Mouse (Mus musculus) right cerebral cortex, postnatal 10 days (tissue): ENCODE measurements around the gene Txlng.
A peak's percentile ranks its signal among the peaks of the same experiment; 100 is the strongest.
"Not testable (repeated sequence)": the region's sequence is repeated elsewhere in the genome, so short reads cannot be mapped to it uniquely, and the experiment has no call there.

Source experiments
- DNase-seq, 2 experiments: peaks; one replicate each; pipeline ENCODE4 v3.0.0; 2021; ENCODE audit warnings: low spot score in 2 of 2

Txlng gene

DNA sequence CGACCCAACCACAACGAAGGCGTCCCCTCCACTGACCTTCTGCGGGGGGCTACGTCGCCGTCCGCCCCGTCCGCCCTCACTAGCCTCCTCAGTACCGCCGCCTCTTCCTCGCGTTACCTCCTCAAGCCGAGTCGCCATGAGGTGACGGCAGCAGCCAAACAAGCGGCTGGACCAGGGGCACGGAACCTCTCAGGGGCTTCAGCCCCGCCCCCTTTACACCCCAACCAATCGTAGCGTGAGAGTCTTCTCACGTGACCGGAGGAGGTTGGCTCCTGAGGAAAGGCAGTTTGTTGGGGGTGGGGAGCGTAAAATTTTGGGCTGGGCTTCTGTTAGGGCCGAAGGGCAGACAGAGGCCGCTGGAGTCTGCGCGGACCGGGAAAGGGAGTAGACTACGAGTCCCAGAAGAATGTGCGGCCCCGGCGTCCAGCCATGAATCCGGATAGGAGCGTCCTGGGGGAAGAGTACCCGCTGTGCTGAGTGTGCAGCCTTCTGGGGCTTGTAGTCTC lies at the start of gene Txlng:
Gene Txlng, minus strand, starts transcription at position 252 of the 506 bp plus-strand sequence.
- peak; percentile 97 to 98 for DNase-seq

- DNase-seq: no peak
These were observed 49.0 kb upstream of the Txlng start for GRCm38 (mm10) chrX:162878236-162878635.

GRCm38 (mm10) chrX:162873761-162874160 lies 44.5 kb upstream of the Txlng start:
- DNase-seq: no peak

DNA sequence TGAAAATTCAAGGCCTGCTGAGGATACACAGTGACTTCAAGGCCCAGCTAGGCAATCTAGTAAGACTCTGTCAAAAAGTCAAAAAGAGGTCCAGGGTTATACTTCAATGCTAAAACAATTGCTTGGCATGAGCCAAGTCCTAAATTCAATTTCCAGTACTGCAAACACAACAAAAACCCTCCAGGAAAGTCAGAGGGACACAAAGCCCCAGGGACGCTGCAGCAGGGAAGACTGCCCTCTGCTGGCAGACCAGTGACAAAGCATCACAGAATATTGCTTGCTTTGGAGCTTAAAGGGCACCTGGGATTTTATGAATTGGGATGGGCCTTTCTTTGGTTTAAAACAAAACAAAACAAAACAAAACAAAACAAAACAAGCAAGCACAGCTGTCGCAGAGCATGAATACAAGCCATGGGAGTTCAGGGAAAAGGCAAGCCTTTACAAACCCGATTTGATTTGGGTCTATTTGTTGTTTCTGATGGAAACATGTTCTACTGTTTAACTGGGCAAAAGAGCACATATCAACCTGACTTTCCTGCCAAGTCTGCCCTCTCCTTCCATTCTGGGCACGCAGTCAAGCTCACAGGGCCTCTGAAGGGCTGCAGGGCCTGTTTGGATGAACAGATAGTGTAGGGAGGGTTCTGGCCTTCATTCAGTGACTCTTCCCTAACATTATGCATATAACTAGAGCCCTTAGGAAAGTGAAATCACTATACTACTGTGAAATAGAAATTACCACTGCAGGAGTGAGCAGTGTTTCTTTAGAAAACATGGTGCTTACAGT lies 42.7 kb upstream of the Txlng start:
- DNase-seq: peak in 1 of 2 experiments; percentile 31

GRCm38 (mm10) chrX:162868294-162868965 lies 39.2 kb upstream of the Txlng start:
- DNase-seq: no peak

DNA sequence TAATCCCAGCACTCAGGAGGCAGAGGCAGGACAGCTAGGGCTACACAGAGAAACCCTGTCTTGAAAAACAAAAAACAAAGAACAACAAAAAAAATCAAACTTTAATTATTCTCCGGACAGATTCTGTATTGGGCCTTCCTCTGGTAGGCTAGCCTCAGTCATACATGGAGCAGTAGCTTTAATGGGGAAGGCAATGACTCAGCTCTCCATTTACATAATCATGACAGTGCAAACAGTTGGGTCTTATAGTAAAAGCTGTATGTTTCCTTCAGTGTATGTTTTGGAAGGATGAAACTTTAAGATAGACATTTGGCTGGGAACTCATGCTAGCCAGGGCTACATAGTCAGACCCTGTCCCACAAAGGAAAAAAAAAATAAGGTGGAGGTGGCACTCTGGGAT lies 19.4 kb upstream of the Txlng start:
- no peak for DNase-seq

DNA sequence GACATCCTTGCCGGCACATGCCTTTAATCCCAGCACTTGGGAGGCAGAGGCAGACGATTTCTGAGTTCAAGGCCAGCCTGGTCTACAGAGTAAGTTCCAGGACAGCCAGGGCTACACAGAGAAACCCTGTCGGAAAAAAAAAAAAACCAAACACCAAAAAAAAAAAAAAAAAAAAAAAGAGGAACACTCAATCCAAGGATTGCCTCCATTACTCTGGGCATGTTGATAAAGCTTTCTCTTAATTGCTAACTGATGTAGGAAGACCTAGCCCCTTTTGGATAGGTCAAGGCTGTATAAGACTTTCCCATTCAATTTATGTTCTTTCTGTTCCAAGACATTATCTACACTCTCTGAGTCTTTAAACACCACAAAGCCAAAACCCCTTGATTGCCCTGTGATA lies 16.3 kb upstream of the Txlng start:
- DNase-seq: no peak

DNA sequence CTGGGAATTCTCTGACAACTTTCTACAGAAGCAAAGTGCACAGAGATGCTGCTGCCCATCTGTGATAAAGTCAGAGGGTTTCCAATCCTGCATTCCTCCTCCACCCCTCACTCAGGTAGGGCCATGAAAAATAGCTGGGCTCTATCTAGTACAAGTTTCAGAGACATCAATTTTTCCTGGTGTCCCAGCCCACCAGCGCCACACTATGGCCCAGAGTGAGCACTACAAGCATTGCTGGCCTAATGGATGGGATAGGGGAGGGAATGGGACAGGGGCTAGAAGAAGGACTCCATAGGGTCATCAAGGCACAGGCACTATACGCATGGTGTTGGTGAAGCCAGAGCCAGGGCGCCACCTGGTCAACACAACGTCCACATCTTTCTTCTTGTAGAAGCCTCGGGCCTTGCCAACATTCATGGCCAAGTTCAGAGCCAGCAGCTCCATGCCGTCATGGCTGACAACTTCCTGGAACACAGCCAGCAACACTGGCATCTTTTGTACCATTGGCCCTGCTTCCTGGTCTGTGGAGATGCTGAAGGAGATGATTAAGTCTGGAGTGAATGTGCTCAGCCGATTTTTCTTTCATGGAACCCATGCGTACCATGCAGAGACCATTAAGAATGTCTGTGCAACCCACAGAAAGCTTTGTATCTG lies 15.3 kb upstream of the Txlng start:
- DNase-seq: peak in 1 of 2 experiments; percentile 18

GRCm38 (mm10) chrX:162832101-162832500 lies 2.8 kb upstream of the Txlng start:
- DNase-seq: no peak

- no peak for DNase-seq
These were observed 2.3 kb upstream of the Txlng start for GRCm38 (mm10) chrX:162831542-162831941.

DNA sequence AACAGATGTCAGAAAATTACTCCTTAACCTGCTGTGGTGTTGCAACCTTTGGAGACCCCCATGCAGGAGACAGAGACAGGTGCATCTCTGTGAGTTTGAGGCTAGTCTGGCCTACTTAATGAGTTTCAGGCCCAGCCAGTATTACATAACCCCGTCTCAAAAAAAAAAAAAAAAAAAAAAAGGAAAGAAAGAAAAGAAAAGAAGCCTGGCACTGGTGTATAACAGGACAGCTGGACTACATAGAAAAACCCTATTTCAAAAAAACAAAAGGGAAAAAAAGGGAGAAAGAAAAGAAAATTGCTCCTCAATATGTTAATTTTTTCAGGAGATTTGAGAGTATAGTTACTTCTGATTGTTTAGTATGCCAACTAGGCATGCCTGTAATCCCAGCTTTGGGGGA lies 1.8 kb upstream of the Txlng start:
- DNase-seq: no peak

GRCm38 (mm10) chrX:162830313-162830712 lies 1.1 kb upstream of the Txlng start:
- DNase-seq: not testable (repeated sequence)

DNA sequence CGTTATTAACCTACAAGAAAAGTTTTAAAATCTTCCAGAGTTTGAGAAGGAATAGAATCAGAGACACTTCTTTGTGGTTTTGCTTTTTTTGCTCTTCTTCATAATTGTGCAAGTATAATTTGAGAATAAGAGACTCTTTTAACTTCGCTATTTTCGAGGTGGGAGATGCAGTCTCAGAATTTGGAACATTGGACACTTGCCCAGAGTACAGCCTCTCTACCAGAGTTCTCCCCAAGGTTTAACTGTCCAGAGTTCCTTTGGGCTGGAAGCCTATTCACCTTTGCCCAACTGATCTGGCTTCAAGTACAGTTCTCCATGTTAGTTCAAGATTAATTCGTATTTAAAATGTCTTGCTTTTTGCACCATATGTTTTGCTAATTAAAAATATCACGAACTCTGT lies 487 bp upstream of the Txlng start:
- DNase-seq: peak in 1 of 2 experiments; percentile 24

DNA sequence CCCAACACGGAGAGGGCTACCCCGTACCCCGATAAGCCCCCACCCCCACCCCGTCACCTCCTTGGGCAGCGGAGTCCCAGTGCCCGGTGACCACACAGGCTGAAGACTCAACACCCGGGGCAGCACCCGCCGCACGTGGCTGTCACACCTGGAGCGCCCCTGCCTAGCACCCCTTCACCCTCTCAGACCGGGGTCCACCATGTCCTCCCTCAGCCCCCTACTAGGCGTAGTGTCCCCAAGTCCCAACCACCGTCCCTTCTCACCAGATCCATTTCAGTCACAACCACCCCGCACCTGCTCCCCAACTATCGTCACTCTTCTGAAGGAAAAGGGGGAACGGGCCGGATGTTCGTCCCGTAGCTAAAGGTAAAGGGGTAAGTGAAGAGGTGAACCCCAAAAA lies 471 bp downstream of the Txlng start:
- DNase-seq: peak; percentile 19 to 27

DNA sequence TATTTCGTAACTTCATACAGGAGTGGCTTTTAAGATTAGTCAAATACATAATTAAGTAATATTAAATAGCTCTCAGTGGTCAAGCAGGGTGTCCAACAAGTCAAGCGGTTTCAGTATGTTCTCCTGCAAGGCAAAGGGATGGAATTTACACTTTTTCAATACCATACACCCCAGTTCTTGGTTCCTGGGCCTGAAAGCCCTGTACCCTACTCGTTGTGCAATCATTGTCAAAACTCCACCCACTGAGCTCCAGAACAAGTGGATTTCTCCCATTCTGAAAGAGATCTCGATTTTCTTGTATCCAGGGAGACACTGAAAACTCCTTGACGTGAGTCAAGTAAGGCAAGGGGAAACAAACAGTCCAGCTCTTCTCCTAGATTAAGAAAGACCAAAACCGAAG lies 1.2 kb downstream of the Txlng start:
- no peak for DNase-seq

GRCm38 (mm10) chrX:162800371-162800770 lies 28.9 kb downstream of the Txlng start:
- DNase-seq: peak; percentile 42 to 52

- DNase-seq: not testable (repeated sequence)
These were observed 37.9 kb downstream of the Txlng start for GRCm38 (mm10) chrX:162791392-162791791.

GRCm38 (mm10) chrX:162788372-162788771 lies 40.9 kb downstream of the Txlng start:
- no peak for DNase-seq

- DNase-seq: no peak
These were observed 58.5 kb downstream of the Txlng start for GRCm38 (mm10) chrX:162770726-162771125.

DNA sequence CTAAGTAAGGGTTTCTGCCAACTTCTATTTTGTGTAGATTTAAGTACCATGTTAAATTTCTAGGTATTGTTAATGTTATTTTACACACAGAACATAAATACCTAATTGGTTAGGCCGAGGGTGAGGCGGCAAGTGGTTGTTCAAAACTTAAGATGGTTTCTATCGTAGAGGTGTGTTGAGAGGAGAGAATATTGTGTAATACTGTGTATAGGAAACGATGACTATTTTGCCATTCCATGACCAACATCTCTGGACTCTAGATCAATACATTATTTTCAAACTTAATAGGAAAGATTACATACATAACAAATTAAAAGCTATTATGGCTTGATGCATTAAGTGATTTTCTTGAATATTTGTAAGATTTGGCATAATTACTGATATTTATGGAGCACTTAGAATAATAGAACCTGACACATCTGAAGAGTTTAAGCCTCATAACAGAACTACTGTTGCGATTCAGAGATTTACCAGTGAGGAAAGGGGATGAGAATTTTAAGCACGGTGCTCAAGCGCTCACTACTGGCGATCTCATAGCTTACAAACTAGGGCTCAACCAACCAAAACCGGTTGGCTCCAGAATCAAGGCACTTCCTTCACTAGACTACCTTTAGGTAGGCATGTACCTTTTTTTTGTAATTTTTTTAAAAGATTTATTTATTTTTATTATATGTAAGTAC lies 67.4 kb downstream of the Txlng start:
- DNase-seq: no peak

- peak; percentile 34 to 36 for DNase-seq
These were observed 68.2 kb downstream of the Txlng start for GRCm38 (mm10) chrX:162760958-162761515.
